Mouse (Mus musculus): ENCODE data around the gene Plac1. TPM values are rescaled to one million over a fixed set of nuclear protein-coding genes. Genes with fewer than 3 reads are reported as not detected.

The Plac1 gene
- total and polyA plus RNA-seq, 3 experiments: not detected

DNA sequence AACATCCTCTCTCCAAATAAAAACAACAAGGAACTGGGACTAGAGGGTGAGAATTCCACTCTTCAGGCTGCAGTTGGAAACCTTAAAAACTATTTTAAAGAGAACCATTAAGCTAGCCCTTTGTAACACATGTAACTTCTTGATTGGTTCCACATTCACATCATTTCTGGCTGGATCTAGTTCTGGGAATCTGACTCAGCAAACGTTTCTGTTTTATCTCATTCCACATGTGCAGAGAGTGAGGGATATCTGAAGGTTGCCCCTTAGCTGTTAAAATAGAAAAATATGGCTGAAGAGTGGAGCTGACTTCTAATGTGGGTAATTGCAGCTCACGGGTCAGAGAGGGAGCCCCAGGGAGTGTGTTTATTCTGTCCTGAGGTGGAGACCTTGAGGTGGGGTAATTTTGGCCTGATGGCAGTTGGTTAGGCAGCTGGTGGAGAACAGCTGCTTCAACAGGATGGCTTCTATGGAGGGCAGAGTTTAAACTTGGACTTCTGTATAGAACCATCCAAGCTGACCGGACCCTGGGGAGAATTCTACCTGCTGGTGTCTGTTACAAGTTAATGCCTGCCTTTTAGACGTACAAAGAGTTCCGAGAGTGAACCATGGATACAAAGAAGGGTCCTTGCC is 151.1 kb downstream of the Plac1 start (continued):
- TF ChIP-seq ZMIZ1 (IDR thresholded peaks at IDR 0.05; ENCODE audit: low read depth, low read length) (no peak), CHD2 (IDR thresholded peaks at IDR 0.05; ENCODE audit: low read length) (no peak), CHD1 (IDR thresholded peaks at IDR 0.05; ENCODE audit: low read depth, low read length) (no peak)

DNA sequence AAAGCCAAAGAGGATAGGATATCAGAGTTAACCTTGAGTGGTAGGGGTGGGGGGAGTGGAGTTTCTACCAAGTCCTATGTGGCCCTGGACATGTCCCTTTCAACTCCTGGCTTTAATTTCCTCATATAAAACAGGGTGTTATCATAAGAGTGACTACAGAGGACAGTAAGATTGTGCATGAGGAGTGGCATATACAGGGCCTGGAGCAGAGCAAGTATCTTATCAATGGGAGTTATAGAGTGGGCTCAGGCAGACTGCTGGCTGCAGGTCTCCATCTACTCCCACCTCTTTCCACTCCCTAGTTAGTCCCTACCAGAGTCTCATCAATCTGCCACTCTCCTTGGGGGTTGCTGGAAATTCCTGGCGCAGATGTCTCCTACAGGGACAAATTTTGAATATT is 152.7 kb downstream of the Plac1 start:
- Histone ChIP-seq H3K27me3 (ENCODE audit: control insufficient read depth in 1 of 2, insufficient read depth in 2 of 2, low read length in 2 of 2) (no peaks in the 10 kb centered on the region), H3K4me1 (ENCODE audit: control insufficient read depth in 1 of 2, insufficient read depth in 2 of 2, low read length in 2 of 2) (peaks cover 0 to 7% of the 10 kb centered on the region in 2 experiments; a peak in 2 of 4 replicates), H3K79me2 (ENCODE audit: control insufficient read depth, insufficient read depth, low read length, poor library complexity) (no peaks in the 10 kb centered on the region), H3K9me3 (replicated peaks; ENCODE audit: insufficient read depth, low read length) (no peaks in the 10 kb centered on the region), H3K9ac (ENCODE audit: control insufficient read depth, low read depth, low read length, poor library complexity, severe bottlenecking) (no peak overlapping the region), H3K4me3 (ENCODE audit: control insufficient read depth in 1 of 2, insufficient read depth in 1 of 2, low read depth in 2 of 2, low read length in 2 of 2) (no peak overlapping the region), H3K27ac (ENCODE audit: control insufficient read depth, low read depth, low read length) (no peak overlapping the region), H3K36me3 (ENCODE audit: control insufficient read depth in 1 of 2, insufficient read depth in 2 of 2, low read length in 2 of 2) (peaks cover 0 to 7% of the 10 kb centered on the region in 2 experiments; a peak in 2 of 4 replicates)
- no peak for DNase-seq (ENCODE audit: low read depth, low spot score)
- TF ChIP-seq RCOR1 (IDR thresholded peaks at IDR 0.05; ENCODE audit: low read depth, low read length): no peak
- TF ChIP-seq TBP (IDR thresholded peaks at IDR 0.05; ENCODE audit: low read depth, low read length): no peak
- no peak for TF ChIP-seq ETS1 (IDR thresholded peaks at IDR 0.05; ENCODE audit: low read depth, low read length)
- no peak for TF ChIP-seq MEF2A (IDR thresholded peaks at IDR 0.05; ENCODE audit: extremely low read depth, insufficient replicate concordance, low read depth, low read length, poor library complexity, severe bottlenecking)

DNA sequence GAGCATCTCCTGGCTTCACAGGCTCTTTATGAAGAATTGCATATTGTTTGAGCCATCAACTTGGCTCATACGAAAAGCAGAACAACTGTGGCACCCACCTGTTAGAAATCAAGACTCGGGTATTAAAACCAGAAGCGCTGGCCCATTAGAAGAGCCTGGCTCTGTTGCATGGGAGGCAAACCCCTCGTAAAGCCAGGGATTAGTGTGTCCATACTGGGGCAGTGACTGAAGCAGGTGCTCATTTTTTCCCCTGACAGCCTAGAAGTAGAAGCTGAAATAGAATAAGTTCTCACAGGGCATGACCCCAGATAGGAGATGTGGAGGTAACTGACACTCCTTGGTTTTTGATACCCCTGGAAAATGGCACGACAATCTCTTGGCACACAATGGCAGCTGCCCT is 154.4 kb downstream of the Plac1 start:
- Histone ChIP-seq H3K27me3 (ENCODE audit: control insufficient read depth in 1 of 2, insufficient read depth in 2 of 2, low read length in 2 of 2) (no peaks in the 10 kb centered on the region), H3K79me2 (ENCODE audit: control insufficient read depth, insufficient read depth, low read length, poor library complexity) (no peaks in the 10 kb centered on the region), H3K9me3 (replicated peaks; ENCODE audit: insufficient read depth, low read length) (no peaks in the 10 kb centered on the region), H3K36me3 (ENCODE audit: control insufficient read depth in 1 of 2, insufficient read depth in 2 of 2, low read length in 2 of 2) (peaks cover 0 to 7% of the 10 kb centered on the region in 2 experiments; a peak in 2 of 4 replicates), H3K27ac (ENCODE audit: control insufficient read depth, low read depth, low read length) (no peak overlapping the region), H3K4me1 (ENCODE audit: control insufficient read depth in 1 of 2, insufficient read depth in 2 of 2, low read length in 2 of 2) (peaks cover 0 to 7% of the 10 kb centered on the region in 2 experiments; a peak in 2 of 4 replicates), H3K9ac (ENCODE audit: control insufficient read depth, low read depth, low read length, poor library complexity, severe bottlenecking) (no peak overlapping the region), H3K4me3 (ENCODE audit: control insufficient read depth in 1 of 2, insufficient read depth in 1 of 2, low read depth in 2 of 2, low read length in 2 of 2) (no peak overlapping the region)
- no peak for DNase-seq (ENCODE audit: low read depth, low spot score)
- TF ChIP-seq GABPA (IDR thresholded peaks at IDR 0.05; ENCODE audit: low read depth, low read length): no peak
- no peak for TF ChIP-seq TBP (IDR thresholded peaks at IDR 0.05; ENCODE audit: low read depth, low read length)
- no peak for TF ChIP-seq SIN3A (IDR thresholded peaks at IDR 0.05; ENCODE audit: low read length)
- no peak for TF ChIP-seq HCFC1 (IDR thresholded peaks at IDR 0.05; ENCODE audit: low read depth, low read length)
- TF ChIP-seq ELF1 (IDR thresholded peaks at IDR 0.05; ENCODE audit: low read depth, low read length): no peak
- TF ChIP-seq ZKSCAN1 (IDR thresholded peaks at IDR 0.05; ENCODE audit: low read depth, low read length): no peak
- TF ChIP-seq RAD21 (IDR thresholded peaks at IDR 0.05; ENCODE audit: low read depth, low read length): no peak
- TF ChIP-seq NRF1 (IDR thresholded peaks at IDR 0.05; ENCODE audit: insufficient read depth, low read depth, low read length, poor library complexity, severe bottlenecking): no peak
- no peak for TF ChIP-seq ZC3H11A (IDR thresholded peaks at IDR 0.05; ENCODE audit: low read depth, low read length)
- no peak for TF ChIP-seq USF2 (IDR thresholded peaks at IDR 0.05; ENCODE audit: borderline replicate concordance in 1 of 2, insufficient read depth in 1 of 2, low read depth in 1 of 2, low read length in 2 of 2)
- no peak for TF ChIP-seq MEF2A (IDR thresholded peaks at IDR 0.05; ENCODE audit: extremely low read depth, insufficient replicate concordance, low read depth, low read length, poor library complexity, severe bottlenecking)
- no peak for TF ChIP-seq RCOR1 (IDR thresholded peaks at IDR 0.05; ENCODE audit: low read depth, low read length)
- TF ChIP-seq MAZ (IDR thresholded peaks at IDR 0.05; ENCODE audit: low read depth, low read length): no peak
- TF ChIP-seq KAT2A (conservative IDR thresholded peaks at IDR 0.05; ENCODE audit: low read depth, low read length): no peak
- TF ChIP-seq TAL1 (IDR thresholded peaks at IDR 0.05; ENCODE audit: low read length): no peak
- TF ChIP-seq USF1 (IDR thresholded peaks at IDR 0.05; ENCODE audit: low read depth, low read length): no peak
- no peak for TF ChIP-seq SMC3 (IDR thresholded peaks at IDR 0.05; ENCODE audit: low read depth, low read length)
- no peak for TF ChIP-seq TCF12 (IDR thresholded peaks at IDR 0.05; ENCODE audit: low read depth, low read length)
- TF ChIP-seq UBTF (IDR thresholded peaks at IDR 0.05; ENCODE audit: borderline replicate concordance, insufficient read depth, low read depth, low read length): no peak
- no peak for TF ChIP-seq MXI1 (IDR thresholded peaks at IDR 0.05; ENCODE audit: low read depth, low read length)
